Mouse (Mus musculus) T-helper 2 cell (primary cell): ENCODE results near the gene Ifna14.
"Not testable (repeated sequence)": the region's sequence is repeated elsewhere in the genome, so short reads cannot be mapped to it uniquely, and the experiment has no call there.

Source experiments
- in situ Hi-C: fragments of 300-600 bp; cut with MboI, MseI; formaldehyde crosslinking; loops from one replicate; pipeline ENCODE4 v1.15.1; 2025; ENCODE audit warnings: high pct_unique_total_duplicates

Ifna14 gene

GRCm38 (mm10) chr4:88571698-88572097 is at the start of gene Ifna14:
Ifna14 (minus strand) TSS chr4:88571798.
- in situ Hi-C loops: no loop called here

DNA sequence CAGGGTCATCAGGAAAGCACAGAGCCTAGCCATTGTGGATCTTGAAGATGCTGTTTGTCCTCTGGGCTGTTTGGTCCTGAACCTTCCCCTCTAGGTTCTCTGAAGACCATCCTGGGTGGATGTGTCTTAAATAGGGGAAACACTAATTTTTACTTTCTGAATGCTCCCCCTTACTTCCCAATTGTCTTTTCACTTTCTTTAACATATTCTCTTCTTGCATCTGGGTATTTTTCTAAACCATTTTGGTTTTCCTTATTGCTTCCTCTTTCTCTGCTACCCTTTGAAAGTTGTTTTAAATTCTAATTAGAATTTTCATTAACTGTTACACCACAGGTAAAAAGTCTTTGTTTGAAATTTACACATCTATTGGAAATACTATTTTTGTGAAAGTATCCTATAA is 31.7 kb upstream of the Ifna14 start, which contains the start of gene Ifna12:
TSS of gene Ifna12 (minus strand) at position 101 of the 400 bp plus-strand sequence.
- in situ Hi-C loops: no loop called here

DNA sequence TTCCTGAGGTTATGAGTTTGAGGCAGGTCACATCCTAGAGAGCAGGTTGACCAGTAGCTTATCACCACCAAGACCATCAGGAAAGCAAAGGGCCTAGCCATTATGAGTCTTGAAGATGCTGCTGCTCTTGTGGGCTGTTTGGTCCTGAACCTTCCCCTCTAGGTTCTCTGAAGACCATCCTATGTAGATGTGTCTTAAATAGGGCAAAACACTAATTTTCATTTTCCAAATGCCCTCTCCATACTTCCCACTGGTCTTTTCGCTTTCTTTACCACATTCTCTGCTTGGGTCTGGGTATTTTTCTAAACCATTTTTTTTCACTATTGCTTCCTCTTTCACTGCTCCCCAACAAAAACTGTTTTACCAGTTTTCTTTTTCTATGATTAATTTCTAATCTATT is 20.7 kb upstream of the Ifna14 start, which contains the start of gene Ifna9:
TSS of gene Ifna9 (minus strand) at position 101 of the 400 bp plus-strand sequence.
- in situ Hi-C loops: no loop called here

DNA sequence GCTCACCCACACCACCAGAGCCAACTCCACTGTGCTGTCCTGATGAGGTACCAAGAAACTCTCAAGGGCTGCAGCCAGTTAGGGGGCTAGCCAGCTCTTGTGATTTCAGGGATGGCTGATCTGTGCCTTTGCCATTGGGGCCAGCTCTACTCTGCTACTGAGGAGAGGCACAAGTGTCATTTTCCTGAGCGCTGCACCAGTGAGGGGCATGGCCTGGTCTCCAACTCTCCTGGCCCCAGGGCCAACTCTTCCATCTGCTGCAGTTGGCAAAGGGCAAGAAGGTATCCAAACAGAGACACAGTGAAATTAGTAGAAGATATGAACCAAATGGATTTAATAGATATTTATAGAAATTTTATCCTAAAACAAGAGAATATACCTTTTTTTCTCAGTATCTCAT is 9.8 kb downstream of the Ifna14 start:
- in situ Hi-C loops: no loop called here

GRCm38 (mm10) chr4:88558145-88558544 is 13.5 kb downstream of the Ifna14 start, which contains the start of gene Ifna15:
Ifna15 (minus strand) TSS chr4:88558245.
- in situ Hi-C loops: not testable (repeated sequence)

GRCm38 (mm10) chr4:88550161-88550945 is 21.2 kb downstream of the Ifna14 start:
- in situ Hi-C loops: no loop called here

DNA sequence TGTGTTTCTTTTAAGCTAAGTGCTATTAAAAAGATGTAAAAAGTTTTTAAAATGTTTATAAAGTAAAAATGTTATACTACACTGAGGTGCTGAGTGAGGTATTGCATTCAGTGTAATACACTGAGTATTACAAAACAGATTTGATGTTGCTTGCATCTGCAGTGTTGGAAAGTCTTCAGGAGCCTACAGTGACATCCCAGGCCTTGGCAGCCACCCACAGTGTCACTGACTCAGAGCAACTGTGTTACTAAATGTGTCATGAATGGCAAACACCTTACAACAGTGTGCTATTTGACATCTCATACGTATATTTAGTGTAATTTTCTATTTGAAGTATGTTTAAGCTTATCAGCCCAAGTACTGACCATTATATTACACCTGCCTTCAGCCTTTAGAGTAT is 23.6 kb downstream of the Ifna14 start:
- in situ Hi-C loops: loop anchor here (25.0 kb wide), 1 partner anchor 511 kb away; the partner anchor contains the start of gene Mllt3

DNA sequence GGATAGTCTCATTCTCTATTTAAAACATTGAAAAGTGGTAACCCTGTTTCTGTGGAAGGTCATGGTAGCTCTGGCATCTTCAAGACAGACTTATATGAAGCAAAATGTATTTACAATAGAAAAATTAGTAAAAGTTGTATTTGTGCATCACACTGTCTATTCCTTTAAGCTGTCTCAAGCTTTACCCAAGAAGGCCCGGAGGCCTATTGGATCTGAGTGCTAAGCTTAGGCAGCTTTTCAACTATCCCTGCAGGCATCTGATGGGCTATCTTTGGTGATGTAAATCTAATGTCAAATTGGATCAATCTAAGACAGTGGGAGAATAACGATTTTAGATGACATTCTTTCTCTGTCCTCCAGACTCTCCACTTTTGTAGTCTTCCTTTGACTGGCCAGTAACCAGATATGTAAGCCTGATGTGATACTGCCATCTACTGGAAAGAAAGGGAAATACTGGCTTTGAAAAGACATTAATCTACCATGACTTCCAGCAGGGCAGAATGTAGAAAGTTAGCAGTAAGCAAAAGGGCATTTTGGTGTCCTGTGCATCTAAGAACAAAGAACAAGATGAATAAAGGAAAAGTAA is 27.9 kb downstream of the Ifna14 start:
- in situ Hi-C loops: loop anchor here (25.0 kb wide), 1 partner anchor 506 kb away; the partner anchor contains the start of gene Mllt3

DNA sequence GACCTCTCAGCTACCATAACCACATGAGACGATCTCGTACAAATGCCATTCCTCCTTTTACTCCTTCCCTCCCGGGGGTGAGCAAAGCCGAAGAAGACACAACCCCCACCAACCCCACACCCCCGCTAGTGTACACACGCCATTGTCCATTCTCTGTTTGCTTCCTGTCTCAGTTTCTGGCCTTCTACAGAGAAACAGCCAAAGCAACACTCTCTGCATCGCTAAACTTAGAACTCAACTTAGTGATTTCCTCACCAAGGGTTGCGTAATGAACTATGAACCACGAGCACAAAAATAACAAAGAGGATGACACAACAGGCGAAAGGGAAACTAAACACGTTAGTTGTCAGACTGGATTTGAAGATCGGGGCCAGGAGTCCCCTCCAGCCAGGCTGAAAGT is 34.3 kb downstream of the Ifna14 start:
- in situ Hi-C loops: loop anchor here (25.0 kb wide), 1 partner anchor 500 kb away; the partner anchor contains the start of gene Mllt3

DNA sequence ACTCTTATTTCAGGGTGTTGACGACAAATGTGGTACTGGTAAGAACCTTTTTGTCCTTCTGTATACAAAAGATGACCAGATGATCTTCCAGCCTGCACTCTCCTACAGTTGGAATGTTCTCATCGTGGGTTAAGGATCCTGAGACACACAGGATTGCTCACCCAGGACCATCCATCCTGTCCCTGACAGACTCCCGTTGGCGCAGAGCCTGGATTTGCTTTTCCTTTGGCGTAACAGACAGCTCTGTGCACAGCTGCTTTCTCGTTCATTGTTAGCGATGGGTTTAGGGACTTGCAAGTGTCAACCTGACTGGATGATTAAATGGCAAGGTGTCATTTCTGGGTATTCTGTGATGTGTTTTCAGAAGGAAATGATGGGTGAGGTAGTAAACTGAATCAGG is 35.0 kb downstream of the Ifna14 start:
- in situ Hi-C loops: loop anchor here (25.0 kb wide), 1 partner anchor 499 kb away; the partner anchor contains the start of gene Mllt3

DNA sequence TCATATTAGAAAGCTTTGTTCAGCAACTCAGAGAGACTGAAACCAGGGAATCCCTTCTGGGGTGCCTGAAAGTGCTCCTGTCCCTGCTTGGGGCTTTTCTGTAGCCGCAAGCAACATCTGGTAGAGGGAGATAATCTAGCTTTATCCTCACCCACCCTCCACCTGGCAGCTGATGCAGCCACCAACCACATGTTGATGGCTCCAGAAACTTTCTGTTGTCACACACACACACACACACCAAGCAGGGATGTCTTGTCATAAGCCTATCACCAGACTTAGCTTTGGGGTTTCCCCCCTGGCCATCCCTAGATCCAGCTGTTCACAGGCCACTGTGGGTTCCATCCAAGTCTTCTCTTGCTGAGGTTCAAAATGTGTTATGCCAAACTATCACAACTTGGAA is 35.9 kb downstream of the Ifna14 start:
- in situ Hi-C loops: loop anchor here (25.0 kb wide), 1 partner anchor 498 kb away; the partner anchor contains the start of gene Mllt3

GRCm38 (mm10) chr4:88534903-88535302 is 36.7 kb downstream of the Ifna14 start:
- in situ Hi-C loops: loop anchor here (25.0 kb wide), 1 partner anchor 498 kb away; the partner anchor contains the start of gene Mllt3

- in situ Hi-C loops: loop anchor here (25.0 kb wide), 1 partner anchor 496 kb away; the partner anchor contains the start of gene Mllt3
These were observed 38.1 kb downstream of the Ifna14 start for GRCm38 (mm10) chr4:88533499-88533898.

DNA sequence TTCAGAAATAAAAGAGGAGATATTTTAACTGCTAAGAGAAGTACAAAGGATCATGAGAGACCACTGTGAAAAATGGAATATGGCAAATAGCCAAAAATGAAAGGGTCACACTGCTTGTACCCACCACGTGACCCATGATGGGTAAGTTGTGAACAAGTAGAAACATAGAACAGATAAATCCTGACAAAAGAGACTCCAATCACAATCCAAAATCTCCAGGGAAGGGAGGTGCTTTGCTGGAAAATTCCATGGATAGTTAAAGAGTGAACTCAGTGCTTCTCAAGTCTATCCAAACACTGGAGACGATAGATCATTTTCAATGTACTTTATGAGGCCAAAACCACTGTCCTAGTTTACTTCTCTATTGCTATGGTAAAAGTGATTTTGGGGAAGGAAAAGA is 40.7 kb downstream of the Ifna14 start:
- in situ Hi-C loops: loop anchor here (25.0 kb wide), 1 partner anchor 494 kb away; the partner anchor contains the start of gene Mllt3

GRCm38 (mm10) chr4:88530271-88530670 is 41.3 kb downstream of the Ifna14 start:
- in situ Hi-C loops: loop anchor here (25.0 kb wide), 1 partner anchor 493 kb away; the partner anchor contains the start of gene Mllt3

DNA sequence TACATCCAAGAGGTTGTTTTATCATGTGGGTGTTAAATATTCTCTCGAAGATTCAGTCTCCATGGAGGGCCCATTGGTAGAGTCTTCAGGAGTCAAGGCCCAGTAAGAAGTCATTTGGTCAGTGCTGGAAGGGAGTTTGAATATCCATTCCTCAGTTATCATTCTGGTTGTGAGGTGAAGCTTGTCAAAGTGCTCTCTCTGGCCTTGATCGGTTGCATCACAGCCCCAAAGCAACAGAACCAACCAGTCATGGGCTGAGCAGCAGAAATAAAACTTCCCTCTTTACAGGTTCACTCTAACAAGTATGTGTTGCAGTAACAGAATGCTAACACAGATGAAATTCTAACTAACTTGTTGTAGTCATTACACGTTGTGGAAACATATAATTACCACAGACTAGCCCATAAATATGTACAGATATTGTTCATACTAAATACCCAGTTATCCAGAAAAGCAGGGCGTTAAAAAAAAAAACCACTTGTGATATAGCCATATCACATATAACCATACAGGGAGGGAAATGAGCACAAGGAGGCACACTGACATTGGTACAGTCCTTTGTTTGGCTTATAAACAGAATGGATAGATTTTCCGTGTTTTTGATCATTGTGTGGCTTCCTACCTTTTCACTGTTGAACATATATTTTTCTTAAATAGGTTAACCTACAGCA is 45.1 kb downstream of the Ifna14 start:
- in situ Hi-C loops: loop anchor here (25.0 kb wide), 1 partner anchor 489 kb away; the partner anchor contains the start of gene Mllt3

GRCm38 (mm10) chr4:88525393-88525792 is 46.2 kb downstream of the Ifna14 start:
- in situ Hi-C loops: loop anchor here (25.0 kb wide), 1 partner anchor 488 kb away; the partner anchor contains the start of gene Mllt3

DNA sequence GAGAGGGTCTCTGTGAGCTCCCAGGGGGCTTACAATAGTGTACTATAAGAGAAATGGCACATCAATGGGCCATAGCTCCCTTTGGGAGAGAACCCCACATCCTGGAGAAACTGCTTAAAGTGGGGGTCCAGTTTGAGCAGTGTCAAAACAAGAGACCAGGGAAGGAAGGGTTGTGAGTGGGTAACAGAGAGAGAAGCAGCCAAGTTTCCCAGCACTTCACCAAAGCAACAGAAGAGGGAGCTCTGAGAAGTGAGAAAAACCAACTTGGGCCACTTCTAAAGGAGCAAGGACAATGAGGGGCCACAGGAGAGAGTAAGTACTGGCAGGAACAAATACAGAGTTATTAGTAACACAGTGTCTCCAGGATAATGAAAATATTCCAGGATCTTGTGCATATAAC is 48.4 kb downstream of the Ifna14 start:
- in situ Hi-C loops: no loop called here

DNA sequence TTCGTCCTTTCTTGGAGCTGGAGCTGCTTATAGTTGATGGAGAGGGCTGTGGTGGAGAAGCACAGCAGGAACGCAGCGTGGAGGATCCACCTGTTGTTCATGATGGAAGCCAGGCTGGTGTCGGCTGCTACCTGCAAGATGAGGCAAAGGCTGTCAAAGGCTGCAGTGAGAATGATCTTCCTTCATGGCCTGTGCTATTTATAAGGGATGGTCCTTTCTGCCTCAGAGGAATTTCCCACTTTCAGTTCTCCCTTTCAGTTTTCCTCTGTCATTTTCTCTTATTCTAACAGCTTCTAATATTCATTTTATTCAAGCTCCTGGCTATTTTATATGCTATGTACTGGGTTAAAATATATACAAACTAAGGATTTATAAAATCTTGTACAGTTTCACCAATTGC is 48.9 kb downstream of the Ifna14 start, which contains the start of gene Ifnb1:
TSS of gene Ifnb1 (minus strand) at position 101 of the 400 bp plus-strand sequence.
- in situ Hi-C loops: no loop called here
